Mouse (Mus musculus) liver, adult 2 months (tissue): ENCODE data around the gene Armc2. TPM values are rescaled to one million over a fixed set of nuclear protein-coding genes. Genes with fewer than 3 reads are reported as not detected.

Experiments used
- DNase-seq: peaks from one replicate; pipeline ENCODE4 v3.0.0-alpha.2; 2011; ENCODE audit warnings: low read depth, low spot score; ENCODE audit errors: extremely low read depth
- H3K27ac ChIP-seq: fragments of 200-500 bp; replicated peaks from 2 replicates; pipeline ENCODE4 v1.5.1; 2012; ENCODE audit warnings: low read depth, mild to moderate bottlenecking, control low read depth, inconsistent platforms, low read length; ENCODE audit not compliant: insufficient read depth
- H3K27me3 ChIP-seq: fragments of 200-500 bp; 2 replicates; pipeline ENCODE4 v1.6.1; 2012; ENCODE audit warnings: mild to moderate bottlenecking, moderate library complexity, low read length, inconsistent platforms; ENCODE audit not compliant: control insufficient read depth, insufficient read depth
- H3K36me3 ChIP-seq: fragments of 200-500 bp; 2 replicates; pipeline ENCODE4 v1.6.1; 2012; ENCODE audit warnings: low read length, inconsistent platforms; ENCODE audit not compliant: control insufficient read depth, insufficient read depth
- H3K4me1 ChIP-seq: fragments of 200-500 bp; 2 replicates; pipeline ENCODE4 v1.6.1; 2011; ENCODE audit warnings: low read length; ENCODE audit not compliant: control insufficient read depth, insufficient read depth
- H3K4me3 ChIP-seq: fragments of 200-500 bp; 2 replicates; pipeline ENCODE4 v1.5.1; 2011; ENCODE audit warnings: low read depth, mild to moderate bottlenecking, control low read depth, low read length, moderate library complexity; ENCODE audit not compliant: insufficient read depth
- H3K79me2 ChIP-seq: fragments of 200-500 bp; 2 replicates; pipeline ENCODE4 v1.6.1; 2012; ENCODE audit warnings: inconsistent platforms, mild to moderate bottlenecking, low read length, moderate library complexity; ENCODE audit not compliant: control insufficient read depth, insufficient read depth
- H3K9ac ChIP-seq: fragments of 200-500 bp; 2 replicates; pipeline ENCODE4 v1.6.1; 2012; ENCODE audit warnings: low read depth, mild to moderate bottlenecking, control low read depth, inconsistent platforms, low read length
- CTCF ChIP-seq: fragments of 200-500 bp; IDR thresholded peaks from 2 replicates; pipeline ENCODE4 v1.5.1; 2011; ENCODE audit warnings: low read depth, low read length, control low read depth
- POLR2A ChIP-seq: fragments of 200-500 bp; IDR thresholded peaks from 2 replicates; pipeline ENCODE4 v1.6.1; 2011; ENCODE audit warnings: low read length, control low read depth; ENCODE audit not compliant: insufficient read depth; ENCODE audit errors: extremely low read depth
- WGBS: fragments of 180-500 bp; shearing (Covaris S2); methylation state at CpG from one replicate; pipeline ENCODE4 v1.1.7; 2018; 5-methylcytosine and 5-hydroxymethylcytosine counted together
- polyA plus RNA-seq: library from polyadenylated mRNA; depleted of rRNA; stranded (reverse); fragments of >200 nt; gene quantifications from 2 replicates; pipeline ENCODE4 v1.2.3, GENCODE M21; 2012
- total RNA-seq: library from RNA; depleted of rRNA; stranded (reverse); fragments of >200 nt; gene quantifications from 2 replicates; pipeline ENCODE4 v1.2.3, GENCODE M21; 2014

Gene Armc2
- total and polyA plus RNA-seq, 2 experiments, result 0.09 TPM; not detected in 1

DNA sequence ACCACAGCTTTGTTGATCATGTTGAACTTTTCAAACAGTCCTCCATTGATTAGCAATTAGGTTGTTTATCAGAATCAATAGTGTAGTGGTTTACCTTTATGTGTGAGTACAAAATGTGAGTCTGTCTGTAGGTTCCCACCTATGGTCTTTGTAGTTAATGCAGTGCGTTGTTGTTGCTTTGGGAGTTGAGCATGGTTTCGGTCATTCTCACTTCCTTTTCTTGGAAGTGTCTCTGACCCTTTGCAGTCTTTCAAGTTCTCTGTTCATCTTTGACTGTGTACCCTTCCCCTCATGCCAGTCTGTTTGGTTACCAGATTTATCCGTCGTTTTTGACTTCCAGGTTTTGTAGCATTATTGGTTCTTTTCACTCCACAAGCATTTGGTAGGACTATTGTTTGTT, 126.9 kb downstream of the Armc2 start:
- 81% methylated on average over 4 of the region's 4 CpGs for WGBS
- Histone ChIP-seq H3K36me3 (peaks cover 5% of the 10 kb centered on the region), H3K79me2 (peaks cover 14% of the 10 kb centered on the region; the same call in 1 of the 2 replicates), H3K27me3 (no peaks in the 10 kb centered on the region), H3K4me1 (peaks cover 14% of the 10 kb centered on the region), H3K27ac (no peak overlapping the region), H3K9ac (no peak overlapping the region), H3K4me3 (no peak overlapping the region)
- DNase-seq, result no peak
- TF ChIP-seq POLR2A (no peak), CTCF (no peak)

DNA sequence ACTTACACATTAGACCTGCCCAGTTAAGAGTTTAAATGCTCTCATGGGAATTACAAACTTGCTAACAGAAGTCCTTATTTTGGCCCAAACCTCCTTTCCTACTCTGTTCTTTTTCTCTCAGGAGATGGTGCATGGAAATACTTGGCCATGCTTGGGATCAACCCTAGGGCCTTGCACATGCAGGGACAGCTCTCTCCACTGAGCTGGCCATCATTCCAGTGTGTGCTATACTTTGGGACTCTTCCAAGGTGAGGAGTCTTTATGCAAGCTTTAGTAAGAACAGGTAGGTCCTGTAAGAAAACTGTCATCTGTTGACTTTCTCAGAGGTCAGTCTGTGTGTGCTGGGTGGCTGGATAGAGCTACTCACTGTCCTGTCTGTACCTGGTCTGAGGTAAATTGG, 127.7 kb downstream of the Armc2 start:
- no peaks in the 10 kb centered on the region; the same call in 1 of the 2 replicates for H3K36me3 ChIP-seq
- H3K4me1 ChIP-seq, result peaks cover 12% of the 10 kb centered on the region
- TF ChIP-seq POLR2A, result no peak
- TF ChIP-seq CTCF, result no peak
- H3K79me2 ChIP-seq, result peaks cover 12% of the 10 kb centered on the region; the same call in 1 of the 2 replicates
- no peak overlapping the region for H3K9ac ChIP-seq
- no peaks in the 10 kb centered on the region for H3K27me3 ChIP-seq
- no peak overlapping the region for H3K27ac ChIP-seq
- no peak overlapping the region for H3K4me3 ChIP-seq
- DNase-seq, result no peak

DNA sequence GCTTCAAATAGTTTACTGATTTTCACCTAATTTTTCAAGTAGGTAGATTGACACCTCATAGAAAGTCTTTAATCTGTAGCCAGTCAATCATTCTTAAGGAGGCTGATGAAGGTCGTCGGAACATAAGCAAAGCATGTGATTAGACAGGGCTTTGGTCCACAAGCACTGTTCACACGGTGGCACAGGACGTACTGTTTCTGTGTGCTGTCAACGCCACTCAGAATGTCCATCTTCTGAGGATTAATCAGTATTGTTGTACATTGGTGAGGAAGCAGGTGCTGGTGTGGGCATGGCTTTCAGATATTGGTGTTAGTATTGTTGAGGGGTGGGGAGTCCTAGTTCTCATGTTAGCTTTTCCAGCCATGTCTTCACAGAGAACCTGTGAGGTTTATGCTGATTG, 128.7 kb downstream of the Armc2 start:
- DNase-seq, result no peak
- TF ChIP-seq CTCF (no peak), POLR2A (no peak)
- 83% methylated on average over 5 of the region's 5 CpGs for WGBS
- no peak overlapping the region for H3K27ac ChIP-seq
- peaks cover 12% of the 10 kb centered on the region for H3K4me1 ChIP-seq
- no peak overlapping the region for H3K9ac ChIP-seq
- H3K36me3 ChIP-seq, result no peaks in the 10 kb centered on the region; the same call in 1 of the 2 replicates
- no peak overlapping the region for H3K4me3 ChIP-seq
- H3K27me3 ChIP-seq, result no peaks in the 10 kb centered on the region
- H3K79me2 ChIP-seq, result peaks cover 12% of the 10 kb centered on the region; the same call in 1 of the 2 replicates

DNA sequence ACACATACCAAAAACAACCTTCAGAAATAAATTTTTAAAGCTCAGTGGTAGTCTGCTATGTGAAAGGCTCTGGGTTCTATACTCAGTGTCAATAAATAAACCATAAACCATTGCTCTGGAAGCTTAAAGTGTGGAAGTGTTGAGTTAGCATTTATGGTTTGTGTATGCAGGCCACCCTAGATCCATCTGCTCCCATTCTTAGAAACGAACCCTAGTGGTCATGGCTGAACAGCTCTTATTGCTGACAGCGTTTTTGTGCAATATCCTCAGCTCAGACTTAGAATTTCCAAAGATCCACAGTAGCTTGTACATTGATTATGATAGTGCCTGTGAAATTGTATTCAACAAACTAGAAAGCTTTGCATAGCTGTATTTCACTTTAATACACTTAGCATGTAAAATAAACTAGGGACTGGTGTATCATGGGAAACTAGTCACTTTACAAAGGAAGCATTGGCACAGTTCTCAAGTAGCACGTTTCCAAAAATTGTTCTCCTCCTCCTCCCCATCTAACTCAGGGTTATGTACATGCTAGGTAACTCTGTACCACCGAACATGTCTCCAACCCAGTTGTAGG, 129.8 kb downstream of the Armc2 start:
- TF ChIP-seq CTCF (0 out of 2 replicates have a peak, but pooled peaks have one; percentile 2), POLR2A (no peak)
- no peak overlapping the region for H3K9ac ChIP-seq
- WGBS, result 39% methylated on average over 4 of the region's 4 CpGs

DNA sequence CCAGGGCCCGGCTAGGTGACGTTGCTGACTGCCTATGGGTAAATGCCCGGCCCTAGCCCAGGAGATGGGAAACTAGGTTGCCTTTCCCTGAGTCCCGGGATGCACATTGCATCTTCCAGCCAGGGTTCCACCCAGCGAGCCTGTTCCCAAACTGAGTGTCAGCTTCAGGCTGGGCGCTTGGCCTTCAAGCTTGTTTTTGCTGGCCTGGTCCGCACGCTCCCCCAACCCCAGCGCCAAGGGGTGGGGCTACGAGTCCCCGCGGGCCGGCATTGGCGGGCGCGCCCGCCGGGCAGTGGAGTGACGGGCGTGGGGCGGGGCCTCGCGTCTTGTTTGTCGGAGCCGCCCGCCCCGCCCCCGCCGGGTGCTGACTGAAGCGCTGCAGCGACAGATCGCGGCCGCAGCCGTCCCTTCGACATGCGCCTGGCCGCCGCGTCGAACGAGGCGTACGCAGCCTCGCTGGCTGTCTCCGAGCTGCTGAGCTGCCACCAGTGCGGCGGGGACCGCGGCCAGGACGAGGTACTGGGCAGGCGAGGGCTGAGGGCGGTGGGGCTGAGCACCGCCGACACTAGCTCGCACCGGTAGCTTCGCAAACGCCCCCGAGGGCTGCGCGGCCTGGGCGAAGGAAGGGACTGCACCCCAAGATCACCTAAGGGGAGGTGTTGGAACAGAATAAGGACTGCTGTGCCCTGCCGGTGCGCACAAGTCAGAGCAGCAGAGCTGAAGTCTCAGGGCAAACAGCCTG, 131.0 kb downstream of the Armc2 start:
- Histone ChIP-seq H3K4me3 (peak overlapping the region; percentile 87), H3K27ac (peak overlapping the region; percentile 88), H3K79me2 (peaks cover 12% of the 10 kb centered on the region; the same call in 1 of the 2 replicates), H3K9ac (peak overlapping the region; percentile 97), H3K4me1 (0 out of 2 replicates have a peak, but pooled peaks cover 4% of the 10 kb centered on the region), H3K27me3 (no peaks in the 10 kb centered on the region), H3K36me3 (no peaks in the 10 kb centered on the region)
- peak; percentile 81 for DNase-seq
- under 1% methylated on average over 63 of the region's 65 CpGs for WGBS
- TF ChIP-seq CTCF, result 0 out of 2 replicates have a peak, but pooled peaks have one; percentile 1
- TF ChIP-seq POLR2A, result peak; percentile 88

More for the DNA sequence above, 129.8 kb downstream of the Armc2 start:
- Histone ChIP-seq H3K79me2 (peaks cover 12% of the 10 kb centered on the region; the same call in 1 of the 2 replicates), H3K4me1 (peaks cover 4% of the 10 kb centered on the region; the same call in 1 of the 2 replicates), H3K4me3 (peak overlapping the region; percentile 11; the same call in 1 of the 2 replicates), H3K27me3 (no peaks in the 10 kb centered on the region), H3K36me3 (no peaks in the 10 kb centered on the region; the same call in 1 of the 2 replicates), H3K27ac (no peak overlapping the region)
- DNase-seq, result peak; percentile 36
